Comparison of ENCODE assay signal across 8 mouse cellular contexts in the genomic region with DNA sequence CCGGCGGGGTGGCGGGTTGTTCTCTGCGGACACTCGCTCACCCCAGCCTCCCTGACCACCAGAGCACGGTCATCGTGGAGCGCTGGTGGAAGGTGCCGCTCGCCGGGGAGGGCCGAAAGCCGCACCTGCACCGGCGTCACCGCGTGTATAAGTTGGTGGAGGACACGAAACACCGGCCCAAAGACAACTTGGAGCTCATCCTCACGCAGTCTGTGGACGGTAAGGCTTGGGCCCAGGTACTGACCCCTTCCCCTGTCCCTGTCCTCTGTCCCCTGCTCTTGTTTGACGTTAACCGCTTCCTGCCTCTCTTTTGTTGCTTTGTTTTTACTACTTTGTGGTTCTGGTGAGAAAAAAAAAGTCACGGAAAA. TPM values are rescaled to one million over a fixed set of nuclear protein-coding genes. Genes with fewer than 3 reads are reported as not detected.
DNase-seq lines count a peak whose midpoint lies in the region; ATAC-seq lines count a peak whose summit lies in the region.

Oaz3 (minus strand) TSS at position 319 of the 368 bp plus-strand sequence.

- DNase-seq in heart, postnatal 4 days, result no peak
- no peak for DNase-seq in liver, embryonic 13.5 days
- no peak for DNase-seq in B cell, adult 2 months
- no peak for DNase-seq in frontal cortex, postnatal 36 days (ENCODE audit: low spot score in 2 of 2)
- DNase-seq in frontal cortex, adult 2 months (ENCODE audit: extremely low spot score in 1 of 2, low spot score in 1 of 2), result no peak

- peak; percentile 65 for ATAC-seq in heart, embryonic 11.5 days (replicated peaks; ENCODE audit: insufficient number of reproducible peaks, low FRiP score, low TSS enrichment)
- peak; percentile 50 for ATAC-seq in CD4-positive, CD25-positive, alpha-beta regulatory T cell, adult 4 months
- ATAC-seq in forebrain, embryonic 12.5 days (ENCODE audit: low FRiP score), result no peak; the same call in 1 of the 2 replicates
- peak; percentile 66 for ATAC-seq in liver, embryonic 13.5 days (ENCODE audit: low read depth)

- peak within 1 kb of the TSS; percentile 96 for H3K4me3 ChIP-seq in heart, embryonic 11.5 days (ENCODE audit: low read depth, low read length)
- H3K4me3 ChIP-seq in forebrain, embryonic 12.5 days (replicated peaks), result peak within 1 kb of the TSS; percentile 96
- peak within 1 kb of the TSS; percentile 80 for H3K4me3 ChIP-seq in liver, embryonic 13.5 days (replicated peaks)

- peaks cover 31% of the 10 kb centered on the region for H3K36me3 ChIP-seq in heart, embryonic 11.5 days (ENCODE audit: control insufficient read depth, insufficient read depth, low read length)
- H3K36me3 ChIP-seq in forebrain, embryonic 12.5 days (replicated peaks), result peaks cover 41% of the 10 kb centered on the region
- peaks cover 43% of the 10 kb centered on the region for H3K36me3 ChIP-seq in liver, embryonic 13.5 days

- 0 out of 2 replicates have a peak, but pooled peaks cover 3% of the 10 kb centered on the region for H3K4me1 ChIP-seq in heart, embryonic 11.5 days (ENCODE audit: control insufficient read depth, insufficient read depth, low read length)
- H3K4me1 ChIP-seq in forebrain, embryonic 12.5 days, result peaks cover 15% of the 10 kb centered on the region
- H3K4me1 ChIP-seq in liver, embryonic 13.5 days (replicated peaks), result peaks cover 13% of the 10 kb centered on the region

- H3K9me3 ChIP-seq in heart, embryonic 11.5 days (replicated peaks; ENCODE audit: control insufficient read depth, low read length), result no peaks in the 10 kb centered on the region
- H3K9me3 ChIP-seq in forebrain, embryonic 12.5 days, result no peaks in the 10 kb centered on the region
- no peaks in the 10 kb centered on the region for H3K9me3 ChIP-seq in liver, embryonic 13.5 days (replicated peaks)

- WGBS in heart, embryonic 11.5 days (ENCODE audit: insufficient replicate concordance), result under 1% methylated on average over 24 of the region's 24 CpGs
- WGBS in forebrain, embryonic 12.5 days, result under 1% methylated on average over 24 of the region's 24 CpGs
- 2% methylated on average over 24 of the region's 24 CpGs for WGBS in liver, embryonic 13.5 days (ENCODE audit: insufficient replicate concordance)

- peak within 1 kb of the TSS; percentile 96 for H3K9ac ChIP-seq in heart, embryonic 11.5 days (ENCODE audit: low read depth, low read length)
- H3K9ac ChIP-seq in forebrain, embryonic 12.5 days, result peak within 1 kb of the TSS; percentile 94
- peak within 1 kb of the TSS; percentile 94 for H3K9ac ChIP-seq in liver, embryonic 13.5 days

- peak within 1 kb of the TSS; percentile 86 for H3K4me2 ChIP-seq in heart, embryonic 11.5 days
- H3K4me2 ChIP-seq in forebrain, embryonic 12.5 days, result peak within 1 kb of the TSS; percentile 93
- H3K4me2 ChIP-seq in liver, embryonic 13.5 days, result peak within 1 kb of the TSS; percentile 88

- H3K27me3 ChIP-seq in heart, embryonic 11.5 days (ENCODE audit: control insufficient read depth, insufficient read depth, low read length), result no peaks in the 10 kb centered on the region
- no peaks in the 10 kb centered on the region for H3K27me3 ChIP-seq in forebrain, embryonic 12.5 days
- peaks cover 11% of the 10 kb centered on the region for H3K27me3 ChIP-seq in liver, embryonic 13.5 days

- H3K27ac ChIP-seq in heart, embryonic 11.5 days (ENCODE audit: low read depth, low read length), result peak within 1 kb of the TSS; percentile 66; the same call in 1 of the 2 replicates
- peak within 1 kb of the TSS; percentile 74 for H3K27ac ChIP-seq in forebrain, embryonic 12.5 days
- peak within 1 kb of the TSS; percentile 69 for H3K27ac ChIP-seq in liver, embryonic 13.5 days

RNA-seq across cellular contexts. Expression of gene Oaz3, which starts in this region (rescaled TPM):
- polyA plus RNA-seq in heart, embryonic 11.5 days (2014; fragmentation: Nextera tagmentation; extraction: Ambion mirVana), result 0.29 TPM in 1 of 2 replicates, not detected in the other
- total RNA-seq in heart, postnatal 4 days (2021), result not detected
- under 1 TPM in 1 of 2 experiments, not detected in 1; 0.94 TPM for polyA plus RNA-seq in CD4-positive, CD25-positive, alpha-beta regulatory T cell, adult 4 months (2017; shearing (Covaris generic))
- 1.0 and 1.3 TPM in 2 replicates for polyA plus RNA-seq in forebrain, embryonic 12.5 days (2016; fragmentation: Nextera tagmentation; extraction: Ambion mirVana)
- 0.19 and 0.45 TPM in 2 replicates for polyA plus RNA-seq in liver, embryonic 13.5 days (2015; fragmentation: Nextera tagmentation; extraction: Ambion mirVana)
- 0.19 and 0.28 TPM in 2 replicates for polyA plus RNA-seq in frontal cortex, adult 2 months (2012; rRNA removed)

Comparison
In these comparisons a context has a peak if more than half of its experiments do, and no peak if none do; other contexts are left out.
1. Peak in ATAC-seq, H3K4me3 ChIP-seq, H3K27ac ChIP-seq, H3K9ac ChIP-seq and H3K4me2 ChIP-seq in heart, embryonic 11.5 days; RNA of the gene not detected or under 1 TPM.
2. Peak in ATAC-seq in CD4-positive, CD25-positive, alpha-beta regulatory T cell, adult 4 months; RNA of the gene not detected or under 1 TPM.
3. Peak in ATAC-seq, H3K4me3 ChIP-seq, H3K27ac ChIP-seq, H3K9ac ChIP-seq and H3K4me2 ChIP-seq in liver, embryonic 13.5 days; RNA of the gene not detected or under 1 TPM.